Mouse (Mus musculus): ENCODE measurements at regions not wholly inside any gene's neighbourhood (a gene's known extent, or its start where the extent isn't known, plus 50 kb on each side); places are given as distances from the start of the nearest gene placed in this dataset.
A peak's percentile ranks its signal among the peaks of the same experiment; 100 is the strongest.

DNA sequence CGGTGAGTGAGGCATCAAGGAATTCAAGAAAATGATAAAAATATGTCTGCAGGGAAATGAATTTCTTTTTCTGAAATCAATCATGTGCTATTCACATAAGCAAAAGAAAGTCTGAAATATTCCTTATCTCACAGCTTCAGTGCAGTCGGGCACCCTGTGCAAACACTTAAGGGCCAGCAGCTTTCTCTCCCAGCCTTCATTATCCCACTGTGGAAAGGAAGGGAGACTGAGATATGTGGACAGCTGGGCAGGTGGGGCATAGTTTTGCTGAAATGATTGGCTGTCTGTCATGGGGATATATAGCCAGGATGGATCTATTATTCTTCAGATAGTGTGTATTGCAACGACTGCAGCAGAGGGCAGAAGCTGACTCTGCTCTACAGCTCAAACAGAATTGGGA, 305.9 kb downstream of the Galc start:
- ATAC-seq (ENCODE audit: low FRiP score): no peak
- no peak overlapping the region for H3K4me2 ChIP-seq
- no peak overlapping the region for H3K9ac ChIP-seq
- 86% methylated on average over 3 of the region's 3 CpGs for WGBS
- H3K4me1 ChIP-seq: no peaks in the 10 kb centered on the region
- H3K9me3 ChIP-seq: no peaks in the 10 kb centered on the region
- no peak overlapping the region for H3K4me3 ChIP-seq (replicated peaks)
- H3K27ac ChIP-seq: no peak overlapping the region
- H3K27me3 ChIP-seq: no peaks in the 10 kb centered on the region
- H3K36me3 ChIP-seq (replicated peaks): no peaks in the 10 kb centered on the region

DNA sequence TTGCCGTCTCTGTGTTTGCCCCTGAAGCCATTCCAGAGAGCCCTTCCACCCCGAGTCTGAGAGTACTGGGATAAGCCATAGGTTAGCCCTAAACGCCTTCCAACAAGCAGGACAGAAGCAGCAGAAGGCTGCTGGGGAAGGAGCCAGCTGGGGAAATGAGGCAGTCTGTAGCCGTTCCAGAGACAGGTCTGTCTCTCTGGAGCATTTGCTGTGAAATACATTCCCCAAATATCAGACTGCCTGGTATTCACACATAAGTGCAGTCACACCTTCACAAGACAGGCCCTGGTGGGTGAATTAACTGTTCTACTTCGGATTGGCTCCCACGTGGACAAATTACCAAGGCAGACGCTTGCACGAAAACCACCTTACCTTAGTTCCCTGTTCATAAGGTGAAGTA, 307.1 kb downstream of the Galc start:
- no peak for ATAC-seq (ENCODE audit: low FRiP score)
- H3K27me3 ChIP-seq: no peaks in the 10 kb centered on the region
- no peak overlapping the region for H3K4me2 ChIP-seq
- H3K27ac ChIP-seq: no peak overlapping the region
- no peak overlapping the region for H3K9ac ChIP-seq
- H3K9me3 ChIP-seq: no peaks in the 10 kb centered on the region
- 80% methylated on average over 8 of the region's 8 CpGs for WGBS
- no peak overlapping the region for H3K4me3 ChIP-seq (replicated peaks)
- H3K4me1 ChIP-seq: no peaks in the 10 kb centered on the region
- no peaks in the 10 kb centered on the region for H3K36me3 ChIP-seq (replicated peaks)

DNA sequence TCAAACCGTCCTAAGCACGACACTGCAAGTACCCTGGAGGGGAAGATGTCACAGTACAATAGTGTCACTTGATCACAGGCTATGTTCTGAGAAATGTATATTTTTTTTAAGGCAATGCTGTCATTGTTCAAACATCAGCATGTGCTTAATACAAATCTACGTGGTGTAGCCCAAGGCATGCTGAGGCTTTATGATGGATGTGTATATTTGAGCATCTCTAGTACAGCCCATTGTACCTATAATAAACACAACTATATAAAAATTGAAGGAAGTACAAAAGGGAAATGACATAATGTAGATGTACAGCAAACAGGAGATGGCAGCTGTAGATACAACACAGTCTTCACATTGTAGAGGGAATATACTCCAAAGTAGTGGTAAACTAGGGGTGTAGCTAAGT, 309.2 kb downstream of the Galc start:
- Histone ChIP-seq H3K4me1 (no peaks in the 10 kb centered on the region), H3K27ac (no peak overlapping the region), H3K4me2 (no peak overlapping the region), H3K9me3 (no peaks in the 10 kb centered on the region), H3K36me3 (replicated peaks) (no peaks in the 10 kb centered on the region), H3K4me3 (replicated peaks) (no peak overlapping the region), H3K27me3 (no peaks in the 10 kb centered on the region), H3K9ac (no peak overlapping the region)
- ATAC-seq (ENCODE audit: low FRiP score): no peak
- 84% methylated on average over 3 of the region's 3 CpGs for WGBS

GRCm38 (mm10) chr12:97947421-97947820, 311.8 kb downstream of the Galc start:
- H3K4me3 ChIP-seq (replicated peaks): no peak overlapping the region
- 91% methylated on average over 8 of the region's 8 CpGs for WGBS
- no peaks in the 10 kb centered on the region for H3K9me3 ChIP-seq
- no peak overlapping the region for H3K4me2 ChIP-seq
- H3K27ac ChIP-seq: no peak overlapping the region
- H3K36me3 ChIP-seq (replicated peaks): no peaks in the 10 kb centered on the region
- H3K4me1 ChIP-seq: no peaks in the 10 kb centered on the region
- H3K9ac ChIP-seq: no peak overlapping the region
- ATAC-seq (ENCODE audit: low FRiP score): no peak
- H3K27me3 ChIP-seq: no peaks in the 10 kb centered on the region

- no peaks in the 10 kb centered on the region for H3K27me3 ChIP-seq
- H3K4me1 ChIP-seq: no peaks in the 10 kb centered on the region
- H3K4me2 ChIP-seq: no peak overlapping the region
- 80% methylated on average over 5 of the region's 5 CpGs for WGBS
- no peak for ATAC-seq (ENCODE audit: low FRiP score)
- H3K9me3 ChIP-seq: no peaks in the 10 kb centered on the region
- no peak overlapping the region for H3K4me3 ChIP-seq (replicated peaks)
- no peak overlapping the region for H3K27ac ChIP-seq
- no peaks in the 10 kb centered on the region for H3K36me3 ChIP-seq (replicated peaks)
- no peak overlapping the region for H3K9ac ChIP-seq
Measured at GRCm38 (mm10) chr12:97938361-97938760, 320.9 kb downstream of the Galc start.

DNA sequence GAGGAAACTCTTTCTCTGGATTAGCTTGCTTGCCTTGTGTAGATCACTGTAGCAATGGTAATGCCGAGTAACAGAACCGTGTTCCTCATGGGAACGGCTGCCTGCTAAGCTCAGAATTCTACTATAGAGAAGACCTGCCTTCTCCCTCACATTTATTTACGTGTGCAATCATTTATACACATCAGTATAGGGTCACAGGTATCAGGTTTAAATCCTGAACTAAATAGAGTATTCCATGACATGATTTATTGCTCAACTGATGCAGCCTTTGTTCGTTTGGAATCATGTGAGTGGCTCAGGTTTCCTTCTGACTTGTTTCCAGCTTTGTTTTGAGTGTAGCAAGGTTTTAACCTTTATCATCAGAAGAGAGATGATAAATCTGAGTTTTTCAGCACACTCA, 329.4 kb downstream of the Galc start:
- Histone ChIP-seq H3K4me3 (replicated peaks) (no peak overlapping the region), H3K9me3 (no peaks in the 10 kb centered on the region), H3K27me3 (no peaks in the 10 kb centered on the region), H3K4me1 (no peaks in the 10 kb centered on the region), H3K4me2 (no peak overlapping the region), H3K27ac (no peak overlapping the region), H3K36me3 (replicated peaks) (no peaks in the 10 kb centered on the region), H3K9ac (no peak overlapping the region)
- ATAC-seq (ENCODE audit: low FRiP score): no peak
- 89% methylated on average over 5 of the region's 5 CpGs for WGBS

DNA sequence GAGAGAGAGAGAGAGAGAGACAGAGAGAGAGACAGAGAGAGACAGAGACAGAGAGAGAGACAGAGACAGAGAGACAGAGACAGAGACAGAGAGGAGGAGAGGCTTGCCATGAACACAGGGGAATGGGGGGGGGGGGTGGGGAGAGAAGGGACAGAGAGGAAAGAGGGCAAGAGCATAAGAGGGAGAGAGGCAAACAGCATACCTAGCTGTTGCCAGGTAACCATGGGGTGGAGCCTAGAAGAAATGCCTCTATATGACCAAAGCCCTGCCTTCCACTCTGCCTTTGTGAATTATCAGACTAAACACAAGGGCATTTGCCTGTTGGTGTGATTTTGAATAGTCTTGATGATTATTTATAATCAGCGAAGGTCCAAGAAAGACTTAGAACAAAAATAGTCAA, 332.2 kb downstream of the Galc start:
- Histone ChIP-seq H3K27me3 (no peaks in the 10 kb centered on the region), H3K36me3 (replicated peaks) (no peaks in the 10 kb centered on the region), H3K27ac (no peak overlapping the region), H3K9ac (no peak overlapping the region), H3K4me2 (no peak overlapping the region), H3K4me3 (replicated peaks) (no peak overlapping the region), H3K4me1 (no peaks in the 10 kb centered on the region), H3K9me3 (no peaks in the 10 kb centered on the region)
- ATAC-seq (ENCODE audit: low FRiP score): no peak
- WGBS: 70% methylated on average over 1 of the region's 1 CpGs

- whole genome bisulfite sequencing: 44% methylated on average over 21 of the region's 21 CpGs
- H3K9me3 ChIP-seq: no peaks in the 10 kb centered on the region
- H3K27me3 ChIP-seq: no peaks in the 10 kb centered on the region
- H3K27ac ChIP-seq: no peak overlapping the region
- H3K36me3 ChIP-seq (replicated peaks): no peaks in the 10 kb centered on the region
- H3K9ac ChIP-seq: no peak overlapping the region
- 0 out of 2 replicates have a peak, but pooled peaks cover 2% of the 10 kb centered on the region for H3K4me1 ChIP-seq
- peak; percentile 46; the same call in 1 of the 2 replicates for ATAC-seq (ENCODE audit: low FRiP score)
- no peak overlapping the region for H3K4me3 ChIP-seq (replicated peaks)
- H3K4me2 ChIP-seq: no peak overlapping the region
Measured at GRCm38 (mm10) chr12:97921349-97922264, 337.7 kb downstream of the Galc start.

- Histone ChIP-seq H3K27ac (no peak overlapping the region), H3K4me3 (replicated peaks) (no peak overlapping the region), H3K9ac (no peak overlapping the region), H3K36me3 (replicated peaks) (no peaks in the 10 kb centered on the region), H3K27me3 (no peaks in the 10 kb centered on the region), H3K4me2 (no peak overlapping the region), H3K9me3 (no peaks in the 10 kb centered on the region), H3K4me1 (0 out of 2 replicates have a peak, but pooled peaks cover 2% of the 10 kb centered on the region)
- WGBS: 96% methylated on average over 3 of the region's 3 CpGs
- no peak for ATAC-seq (ENCODE audit: low FRiP score)
Measured at GRCm38 (mm10) chr12:97918416-97918815, 340.8 kb downstream of the Galc start.

GRCm38 (mm10) chr12:97915026-97915425, 344.2 kb downstream of the Galc start:
- 47% methylated on average over 4 of the region's 4 CpGs for WGBS
- H3K9me3 ChIP-seq: no peaks in the 10 kb centered on the region
- no peak overlapping the region for H3K27ac ChIP-seq
- no peak overlapping the region for H3K4me2 ChIP-seq
- no peak overlapping the region for H3K4me3 ChIP-seq (replicated peaks)
- H3K4me1 ChIP-seq: no peaks in the 10 kb centered on the region
- no peak overlapping the region for H3K9ac ChIP-seq
- H3K27me3 ChIP-seq: no peaks in the 10 kb centered on the region
- ATAC-seq (ENCODE audit: low FRiP score): no peak
- H3K36me3 ChIP-seq (replicated peaks): no peaks in the 10 kb centered on the region

DNA sequence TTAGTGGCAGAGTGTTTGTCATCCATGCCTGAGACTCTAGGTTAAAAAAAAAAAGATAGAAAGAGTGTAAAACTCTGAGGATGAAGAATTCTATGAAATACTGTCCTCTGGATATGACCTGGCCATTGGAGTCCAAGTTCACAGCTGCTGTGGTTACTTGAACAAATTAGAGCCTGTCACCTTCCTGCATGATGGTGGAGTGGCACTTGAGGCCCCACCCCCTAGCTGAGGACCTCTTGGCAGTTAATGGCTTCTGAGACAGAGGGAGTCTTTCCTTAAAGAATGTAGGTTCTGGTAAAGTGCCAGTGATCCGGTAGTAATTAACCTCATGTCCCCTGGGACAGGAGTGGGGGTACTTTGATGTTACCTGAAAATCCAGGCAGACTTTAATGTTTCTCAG, 346.5 kb downstream of the Galc start:
- ATAC-seq (ENCODE audit: low FRiP score): no peak
- 88% methylated on average over 1 of the region's 1 CpGs for WGBS
- H3K4me1 ChIP-seq: no peaks in the 10 kb centered on the region

GRCm38 (mm10) chr12:97899266-97899665, 360.0 kb downstream of the Galc start:
- no peaks in the 10 kb centered on the region for H3K27me3 ChIP-seq
- no peak overlapping the region for H3K4me3 ChIP-seq (replicated peaks)
- 57% methylated on average over 5 of the region's 5 CpGs for WGBS
- H3K4me2 ChIP-seq: no peak overlapping the region
- no peaks in the 10 kb centered on the region for H3K9me3 ChIP-seq
- no peak overlapping the region for H3K27ac ChIP-seq
- 0 out of 2 replicates have a peak, but pooled peaks have one; percentile 27 for ATAC-seq (ENCODE audit: low FRiP score)
- H3K4me1 ChIP-seq: peaks cover 3% of the 10 kb centered on the region; the same call in 1 of the 2 replicates
- H3K36me3 ChIP-seq (replicated peaks): no peaks in the 10 kb centered on the region
- H3K9ac ChIP-seq: no peak overlapping the region

More for the DNA sequence above, 346.5 kb downstream of the Galc start:
- no peaks in the 10 kb centered on the region for H3K9me3 ChIP-seq
- H3K36me3 ChIP-seq (replicated peaks): no peaks in the 10 kb centered on the region
- H3K27me3 ChIP-seq: no peaks in the 10 kb centered on the region
- no peak overlapping the region for H3K27ac ChIP-seq
- H3K4me3 ChIP-seq (replicated peaks): no peak overlapping the region
- no peak overlapping the region for H3K9ac ChIP-seq
- no peak overlapping the region for H3K4me2 ChIP-seq

GRCm38 (mm10) chr12:97898178-97898577, 361.1 kb downstream of the Galc start:
- Histone ChIP-seq H3K4me2 (no peak overlapping the region), H3K27me3 (no peaks in the 10 kb centered on the region), H3K4me3 (replicated peaks) (no peak overlapping the region), H3K9ac (no peak overlapping the region), H3K4me1 (peaks cover 3% of the 10 kb centered on the region; the same call in 1 of the 2 replicates), H3K36me3 (replicated peaks) (no peaks in the 10 kb centered on the region), H3K9me3 (no peaks in the 10 kb centered on the region), H3K27ac (no peak overlapping the region)
- no peak for ATAC-seq (ENCODE audit: low FRiP score)
- 89% methylated on average over 2 of the region's 2 CpGs for WGBS
